Mouse (Mus musculus): ENCODE measurements around the gene Rin1. TPM values are rescaled to one million over a fixed set of nuclear protein-coding genes. Genes with fewer than 3 reads are reported as not detected.

Rin1 gene
- polyA plus RNA-seq, 1 experiment: 60.2 TPM

DNA sequence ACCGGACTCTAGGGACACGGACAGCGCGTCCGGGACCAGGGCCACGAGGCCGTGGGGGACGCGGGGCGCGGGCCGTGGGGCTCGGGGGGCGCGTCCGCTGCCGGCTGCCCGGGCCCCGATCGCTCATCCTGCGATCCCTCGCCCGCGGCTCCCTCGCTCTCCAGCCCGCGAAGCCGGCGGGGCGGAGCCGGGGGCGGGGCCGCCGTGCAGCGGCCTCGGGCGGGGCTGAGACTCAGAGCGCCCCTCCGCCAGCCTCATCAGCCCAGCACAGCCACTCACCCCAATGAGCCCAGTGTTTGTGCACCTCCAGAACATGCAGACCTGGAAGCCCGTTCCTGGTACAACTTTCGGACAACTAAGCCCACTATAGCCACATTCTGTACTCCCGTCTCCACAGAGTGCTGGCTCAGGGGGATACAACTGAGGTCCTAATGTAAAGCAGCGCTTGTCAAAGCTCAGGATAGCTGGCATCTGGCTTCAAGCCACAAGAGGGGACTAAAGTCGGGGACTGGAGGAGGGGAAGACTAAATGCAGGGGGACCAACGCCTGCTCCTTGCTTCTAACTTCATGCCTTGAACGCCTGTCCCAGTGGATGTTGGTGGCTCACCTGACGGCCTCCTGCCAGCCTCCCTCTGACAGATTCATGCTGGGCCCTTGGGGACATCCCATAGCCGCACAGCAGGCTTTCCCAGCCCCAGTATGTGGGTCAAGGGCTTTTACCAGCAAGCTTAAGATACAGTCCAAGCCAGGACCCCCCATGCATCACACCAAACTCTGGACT, 48.3 kb downstream of the Rin1 start, which contains the start of gene Cnih2:
Gene Cnih2 (minus strand): TSS at position 159 of the 781 bp plus-strand sequence.
- no peak for TF ChIP-seq POLR2A (IDR thresholded peaks at IDR 0.05; ENCODE audit: low read depth, low read length)
- TF ChIP-seq CTCF (IDR thresholded peaks at IDR 0.05; ENCODE audit: borderline replicate concordance, insufficient read depth, low read length): no peak
- Histone ChIP-seq H3K27ac (ENCODE audit: insufficient read depth, low read length) (no peak within 1 kb of the TSS), H3K4me3 (ENCODE audit: insufficient read depth, low read length) (peak within 1 kb of the TSS; percentile 8; the same call in 1 of the 2 replicates), H3K4me1 (ENCODE audit: control insufficient read depth, insufficient read depth, low read length) (peaks cover 2% of the 10 kb centered on the region; the same call in 1 of the 2 replicates)

DNA sequence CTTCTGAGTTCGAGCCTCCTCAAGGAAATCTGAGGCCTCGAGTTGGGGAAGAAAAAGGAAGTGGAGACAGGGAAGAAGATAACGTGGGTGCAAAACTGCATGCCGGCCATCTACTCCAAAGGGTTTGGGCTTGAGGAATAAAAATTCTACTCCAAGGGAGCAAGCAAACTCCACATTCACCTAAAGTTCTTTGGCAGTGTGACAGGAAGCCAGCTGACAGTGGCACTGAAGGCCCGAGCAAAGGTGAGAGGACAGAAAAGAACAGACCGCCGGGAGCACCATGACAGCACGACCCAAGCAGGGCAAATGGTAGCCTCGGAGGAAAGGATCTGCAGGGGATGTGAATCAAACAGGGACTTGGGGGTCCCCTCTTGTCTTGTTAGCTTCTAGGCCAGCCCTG, 55.8 kb downstream of the Rin1 start:
- peak overlapping the region; percentile 94 for H3K27ac ChIP-seq (ENCODE audit: insufficient read depth, low read length)
- TF ChIP-seq POLR2A (IDR thresholded peaks at IDR 0.05; ENCODE audit: low read depth, low read length) (no peak), CTCF (IDR thresholded peaks at IDR 0.05; ENCODE audit: borderline replicate concordance, insufficient read depth, low read length) (no peak)
- H3K4me1 ChIP-seq (ENCODE audit: control insufficient read depth, insufficient read depth, low read length): peaks cover 5% of the 10 kb centered on the region
- peak overlapping the region; percentile 84 for H3K4me3 ChIP-seq (ENCODE audit: insufficient read depth, low read length)

Other genes starting within 250 kb of the Rin1 start
- gene Gm21992, start 238.9 kb upstream of the Rin1 start, polyA plus RNA-seq (2011; ENCODE audit: insufficient read length, low read depth, missing spikeins): 7.8 and 16.1 TPM in 2 replicates
- gene Rbm14, start 238.8 kb upstream of the Rin1 start, polyA plus RNA-seq (2011; ENCODE audit: insufficient read length, low read depth, missing spikeins): 33.4 and 33.6 TPM in 2 replicates
- gene Ccs, start 211.1 kb upstream of the Rin1 start, polyA plus RNA-seq (2011; ENCODE audit: insufficient read length, low read depth, missing spikeins): 43.3 and 48.7 TPM in 2 replicates
- gene Ccdc87, start 211.1 kb upstream of the Rin1 start, polyA plus RNA-seq (2011; ENCODE audit: insufficient read length, low read depth, missing spikeins): 0.26 TPM in 1 of 2 replicates, not detected in the other
- 20.3 and 23.5 TPM in 2 replicates for gene Ctsf, start 195.4 kb upstream of the Rin1 start, polyA plus RNA-seq (2011; ENCODE audit: insufficient read length, low read depth, missing spikeins)
- 1.4 and 1.5 TPM in 2 replicates for gene Actn3, start 172.6 kb upstream of the Rin1 start, polyA plus RNA-seq (2011; ENCODE audit: insufficient read length, low read depth, missing spikeins)
- 9.5 and 11.1 TPM in 2 replicates for gene Zdhhc24, start 171.8 kb upstream of the Rin1 start, polyA plus RNA-seq (2011; ENCODE audit: insufficient read length, low read depth, missing spikeins)
- 1.7 and 4.0 TPM in 2 replicates for gene Bbs1, start 143.9 kb upstream of the Rin1 start, polyA plus RNA-seq (2011; ENCODE audit: insufficient read length, low read depth, missing spikeins)
- gene Dpp3, start 122.2 kb upstream of the Rin1 start, polyA plus RNA-seq (2011; ENCODE audit: insufficient read length, low read depth, missing spikeins): 74.9 and 81.0 TPM in 2 replicates
- gene Peli3, start 107.4 kb upstream of the Rin1 start, polyA plus RNA-seq (2011; ENCODE audit: insufficient read length, low read depth, missing spikeins): 0.99 and 2.5 TPM in 2 replicates
- 67.0 and 81.9 TPM in 2 replicates for gene Mrpl11, start 88.3 kb upstream of the Rin1 start, polyA plus RNA-seq (2011; ENCODE audit: insufficient read length, low read depth, missing spikeins)
- gene Npas4, start 60.2 kb upstream of the Rin1 start, polyA plus RNA-seq (2011; ENCODE audit: insufficient read length, low read depth, missing spikeins): 4.5 and 7.4 TPM in 2 replicates
- gene Slc29a2, start 26.6 kb upstream of the Rin1 start, polyA plus RNA-seq (2011; ENCODE audit: insufficient read length, low read depth, missing spikeins): 6.0 and 8.0 TPM in 2 replicates
- 31.4 and 33.5 TPM in 2 replicates for gene B4gat1, start 11.7 kb upstream of the Rin1 start, polyA plus RNA-seq (2011; ENCODE audit: insufficient read length, low read depth, missing spikeins)
- gene AC124502.3, start 11.6 kb upstream of the Rin1 start, polyA plus RNA-seq (2011; ENCODE audit: insufficient read length, low read depth, missing spikeins): 0.60 and 1.5 TPM in 2 replicates
- 12.9 and 14.5 TPM in 2 replicates for gene Brms1, start 9.1 kb upstream of the Rin1 start, polyA plus RNA-seq (2011; ENCODE audit: insufficient read length, low read depth, missing spikeins)
- 202 and 292 TPM in 2 replicates for gene Cd248, start 17.6 kb downstream of the Rin1 start, polyA plus RNA-seq (2011; ENCODE audit: insufficient read length, low read depth, missing spikeins)
- gene Tmem151a, start 35.0 kb downstream of the Rin1 start, polyA plus RNA-seq (2011; ENCODE audit: insufficient read length, low read depth, missing spikeins): 6.0 and 7.2 TPM in 2 replicates
- 94.1 and 96.4 TPM in 2 replicates for gene Yif1a, start 38.1 kb downstream of the Rin1 start, polyA plus RNA-seq (2011; ENCODE audit: insufficient read length, low read depth, missing spikeins)
- 4.7 and 5.2 TPM in 2 replicates for gene Cnih2, start 48.0 kb downstream of the Rin1 start, polyA plus RNA-seq (2011; ENCODE audit: insufficient read length, low read depth, missing spikeins)
- 115 and 123 TPM in 2 replicates for gene Rab1b, start 56.6 kb downstream of the Rin1 start, polyA plus RNA-seq (2011; ENCODE audit: insufficient read length, low read depth, missing spikeins)
- 20.1 and 24.2 TPM in 2 replicates for gene Klc2, start 68.1 kb downstream of the Rin1 start, polyA plus RNA-seq (2011; ENCODE audit: insufficient read length, low read depth, missing spikeins)
- 23.3 and 23.5 TPM in 2 replicates for gene Pacs1, start 222.6 kb downstream of the Rin1 start, polyA plus RNA-seq (2011; ENCODE audit: insufficient read length, low read depth, missing spikeins)
- 126 and 140 TPM in 2 replicates for gene Sf3b2, start 245.0 kb downstream of the Rin1 start, polyA plus RNA-seq (2011; ENCODE audit: insufficient read length, low read depth, missing spikeins)
- 0.20 and 0.35 TPM in 2 replicates for gene Gal3st3, start 247.8 kb downstream of the Rin1 start, polyA plus RNA-seq (2011; ENCODE audit: insufficient read length, low read depth, missing spikeins)

Measured in embryonic fibroblast, embryonic 13.5 days (primary cell).